Mouse (Mus musculus): ENCODE data around the gene Omt2b. TPM values are rescaled to one million over a fixed set of nuclear protein-coding genes. Genes with fewer than 3 reads are reported as not detected.
"Not testable (repeated sequence)": the region's sequence is repeated elsewhere in the genome, so short reads cannot be mapped to it uniquely, and the experiment has no call there.

Gene Omt2b
- polyA plus RNA-seq, 1 experiment = not detected

- TF ChIP-seq CTCF (IDR thresholded peaks at IDR 0.05; ENCODE audit: borderline replicate concordance, insufficient read depth, low read length) (no peak), POLR2A (IDR thresholded peaks at IDR 0.05; ENCODE audit: low read depth, low read length) (no peak)
- Histone ChIP-seq H3K4me3 (ENCODE audit: insufficient read depth, low read length) (no peak overlapping the region), H3K27ac (ENCODE audit: insufficient read depth, low read length) (no peak overlapping the region), H3K4me1 (ENCODE audit: control insufficient read depth, insufficient read depth, low read length) (no peaks in the 10 kb centered on the region)
Observed at GRCm38 (mm10) chr9:78319499-78319898, 7.9 kb upstream of the Omt2b start.

DNA sequence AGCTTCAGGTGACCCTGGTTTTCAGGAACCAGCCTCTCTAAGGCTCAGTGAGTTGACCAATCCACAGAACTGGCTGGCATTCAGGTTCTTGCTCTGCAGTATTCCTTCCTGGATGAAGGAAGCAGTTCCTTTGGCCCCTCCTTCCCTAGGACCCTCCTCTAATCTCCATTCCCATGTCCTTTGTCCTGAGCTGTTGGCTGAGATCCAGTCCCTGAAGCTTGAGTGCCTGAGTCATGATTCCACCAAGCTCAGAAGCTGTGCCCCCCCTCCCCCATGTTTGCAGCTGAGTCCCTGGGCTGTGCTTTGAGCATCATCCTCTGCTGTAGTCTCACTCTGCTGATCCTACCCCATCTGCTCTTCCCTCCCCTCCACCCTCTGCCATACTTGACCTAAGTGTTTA is 9.7 kb downstream of the Omt2b start:
- H3K4me3 ChIP-seq (ENCODE audit: insufficient read depth, low read length); H3K4me1 ChIP-seq (ENCODE audit: control insufficient read depth, insufficient read depth, low read length); H3K27ac ChIP-seq (ENCODE audit: insufficient read depth, low read length): not testable (repeated sequence)

DNA sequence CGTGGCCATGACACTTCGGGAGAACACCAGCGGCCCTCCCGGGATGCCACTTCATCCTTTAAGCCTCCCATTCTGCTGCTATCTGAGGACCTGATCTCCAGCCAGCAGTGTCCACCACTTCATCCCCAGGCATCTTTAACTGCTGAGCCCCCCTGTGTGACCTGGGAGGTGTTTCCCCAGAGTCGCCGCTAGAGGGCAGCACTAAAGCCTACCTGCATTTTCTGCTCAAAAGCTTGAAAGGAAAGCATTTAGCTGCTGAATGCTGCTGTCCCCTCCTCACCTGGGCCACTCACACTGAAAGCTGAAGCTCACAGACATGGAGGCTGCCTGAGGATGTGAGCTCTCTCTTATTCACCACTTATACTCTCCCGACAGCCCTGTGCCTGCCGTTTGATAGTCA is 12.9 kb downstream of the Omt2b start:
- H3K27ac ChIP-seq (ENCODE audit: insufficient read depth, low read length); H3K4me3 ChIP-seq (ENCODE audit: insufficient read depth, low read length); H3K4me1 ChIP-seq (ENCODE audit: control insufficient read depth, insufficient read depth, low read length): not testable (repeated sequence)
- TF ChIP-seq CTCF (IDR thresholded peaks at IDR 0.05; ENCODE audit: borderline replicate concordance, insufficient read depth, low read length) = peak; percentile 45; the same call in 1 of the 2 replicates

DNA sequence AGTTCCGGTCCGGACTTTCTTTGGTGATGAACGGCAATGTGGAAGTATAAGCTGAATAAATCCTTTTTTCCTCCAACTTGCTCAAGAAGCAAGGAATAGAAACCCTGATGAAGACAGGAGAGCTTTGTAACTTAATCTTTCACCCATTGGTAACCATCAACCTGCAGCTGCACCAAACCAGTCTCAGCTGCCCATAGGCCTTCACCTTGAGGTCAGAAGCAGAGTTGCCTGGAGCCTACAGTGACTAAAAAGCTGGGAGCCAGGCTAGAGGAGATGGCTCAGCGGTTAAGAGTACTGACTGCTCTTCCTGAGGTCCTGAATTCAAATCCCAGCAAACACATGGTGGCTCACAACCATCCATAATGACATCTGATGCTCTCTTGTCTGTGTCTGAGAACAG is 15.1 kb downstream of the Omt2b start:
- not testable (repeated sequence) for H3K4me1 ChIP-seq (ENCODE audit: control insufficient read depth, insufficient read depth, low read length); H3K27ac ChIP-seq (ENCODE audit: insufficient read depth, low read length); H3K4me3 ChIP-seq (ENCODE audit: insufficient read depth, low read length)

- not testable (repeated sequence) for H3K4me3 ChIP-seq (ENCODE audit: insufficient read depth, low read length); H3K4me1 ChIP-seq (ENCODE audit: control insufficient read depth, insufficient read depth, low read length); H3K27ac ChIP-seq (ENCODE audit: insufficient read depth, low read length)
Observed at GRCm38 (mm10) chr9:78343055-78343454, 15.7 kb downstream of the Omt2b start.

GRCm38 (mm10) chr9:78345235-78345634 is 17.8 kb downstream of the Omt2b start:
- not testable (repeated sequence) for H3K27ac ChIP-seq (ENCODE audit: insufficient read depth, low read length); H3K4me1 ChIP-seq (ENCODE audit: control insufficient read depth, insufficient read depth, low read length); H3K4me3 ChIP-seq (ENCODE audit: insufficient read depth, low read length)

GRCm38 (mm10) chr9:78347004-78347403 is 19.6 kb downstream of the Omt2b start:
- no peak for TF ChIP-seq CTCF (IDR thresholded peaks at IDR 0.05; ENCODE audit: borderline replicate concordance, insufficient read depth, low read length)
- TF ChIP-seq POLR2A (IDR thresholded peaks at IDR 0.05; ENCODE audit: low read depth, low read length) = no peak
- Histone ChIP-seq H3K4me3 (ENCODE audit: insufficient read depth, low read length) (no peak overlapping the region), H3K27ac (ENCODE audit: insufficient read depth, low read length) (no peak overlapping the region), H3K4me1 (ENCODE audit: control insufficient read depth, insufficient read depth, low read length) (no peaks in the 10 kb centered on the region)

- not testable (repeated sequence) for H3K4me1 ChIP-seq (ENCODE audit: control insufficient read depth, insufficient read depth, low read length); H3K27ac ChIP-seq (ENCODE audit: insufficient read depth, low read length); H3K4me3 ChIP-seq (ENCODE audit: insufficient read depth, low read length)
Observed at GRCm38 (mm10) chr9:78348206-78349004, 21.0 kb downstream of the Omt2b start.

- H3K27ac ChIP-seq (ENCODE audit: insufficient read depth, low read length); H3K4me1 ChIP-seq (ENCODE audit: control insufficient read depth, insufficient read depth, low read length); H3K4me3 ChIP-seq (ENCODE audit: insufficient read depth, low read length): not testable (repeated sequence)
Observed at GRCm38 (mm10) chr9:78349141-78349540, 21.8 kb downstream of the Omt2b start.

DNA sequence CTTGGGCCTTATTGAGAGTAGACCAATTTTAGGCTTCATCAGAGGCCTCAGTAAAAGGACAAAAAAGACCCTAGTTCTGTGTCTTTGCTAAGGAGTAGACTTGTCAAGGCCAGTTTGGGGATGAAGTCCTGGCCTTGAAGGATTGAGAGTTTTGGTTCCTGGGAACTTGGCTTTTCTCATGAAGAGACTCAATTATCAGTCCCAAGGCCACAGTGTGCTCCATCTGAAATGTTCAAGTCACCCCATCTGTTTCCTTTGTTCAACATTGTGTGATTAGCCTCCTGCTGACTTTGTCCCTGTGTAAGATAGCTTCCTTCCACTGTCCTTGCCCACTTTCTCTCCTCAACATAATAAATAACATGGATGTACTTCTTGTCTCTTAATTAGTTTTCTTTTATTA is 22.6 kb downstream of the Omt2b start:
- H3K4me1 ChIP-seq (ENCODE audit: control insufficient read depth, insufficient read depth, low read length); H3K4me3 ChIP-seq (ENCODE audit: insufficient read depth, low read length); H3K27ac ChIP-seq (ENCODE audit: insufficient read depth, low read length): not testable (repeated sequence)

- Histone ChIP-seq H3K4me3 (ENCODE audit: insufficient read depth, low read length) (no peak overlapping the region), H3K4me1 (ENCODE audit: control insufficient read depth, insufficient read depth, low read length) (no peaks in the 10 kb centered on the region)
- TF ChIP-seq CTCF (IDR thresholded peaks at IDR 0.05; ENCODE audit: borderline replicate concordance, insufficient read depth, low read length) = no peak
- no peak for TF ChIP-seq POLR2A (IDR thresholded peaks at IDR 0.05; ENCODE audit: low read depth, low read length)
Observed at GRCm38 (mm10) chr9:78351504-78352220, 24.3 kb downstream of the Omt2b start.

More at GRCm38 (mm10) chr9:78351504-78352220, 24.3 kb downstream of the Omt2b start:
- no peak overlapping the region for H3K27ac ChIP-seq (ENCODE audit: insufficient read depth, low read length)

Data from embryonic fibroblast, embryonic 13.5 days (primary cell).